Mouse (Mus musculus): ENCODE measurements at regions not wholly inside any gene's neighbourhood (a gene's known extent, or its start where the extent isn't known, plus 50 kb on each side); places are given as distances from the start of the nearest gene placed in this dataset.

- H3K27ac ChIP-seq, result peak overlapping the region; percentile 32; the same call in 1 of the 2 replicates
- no peak overlapping the region for H3K4me3 ChIP-seq
- H3K36me3 ChIP-seq, result no peaks in the 10 kb centered on the region
- peaks cover 45% of the 10 kb centered on the region for H3K4me1 ChIP-seq
- H3K9me3 ChIP-seq (replicated peaks), result no peaks in the 10 kb centered on the region
- DNase-seq (ENCODE audit: low spot score), result no peak
- 0 out of 2 replicates have a peak, but pooled peaks cover 12% of the 10 kb centered on the region for H3K27me3 ChIP-seq (ENCODE audit: low read depth, poor library complexity, severe bottlenecking)
- 15% methylated on average over 5 of the region's 5 CpGs for WGBS
These were observed 169.5 kb downstream of the Fam43a start for GRCm38 (mm10) chr16:30769007-30769442.

DNA sequence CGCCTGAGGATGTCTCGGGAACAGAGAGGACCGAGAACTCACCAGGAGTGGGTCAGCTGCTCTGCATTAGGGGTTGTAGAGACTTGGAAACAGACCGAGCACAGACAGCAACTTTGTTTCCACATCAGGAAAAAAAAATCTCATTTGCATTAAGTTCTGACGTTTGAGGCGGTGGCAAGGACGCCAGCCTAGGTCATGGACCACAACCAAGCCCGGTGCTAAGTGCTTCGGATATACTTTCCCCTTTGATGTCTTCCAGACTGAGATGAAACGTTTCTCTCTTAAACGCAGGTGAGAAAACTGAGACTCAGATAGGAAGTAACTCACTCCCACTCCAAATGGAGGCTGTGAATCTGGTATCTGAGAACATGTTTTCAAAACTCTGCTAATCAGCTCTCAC is 169.9 kb downstream of the Fam43a start:
- H3K27ac ChIP-seq, result peak overlapping the region; percentile 32; the same call in 1 of the 2 replicates
- DNase-seq (ENCODE audit: low spot score), result no peak

GRCm38 (mm10) chr16:30772802-30773201 is 173.3 kb downstream of the Fam43a start:
- no peak for DNase-seq (ENCODE audit: low spot score)

More for the DNA sequence above, 169.9 kb downstream of the Fam43a start:
- peaks cover 45% of the 10 kb centered on the region for H3K4me1 ChIP-seq
- H3K36me3 ChIP-seq, result no peaks in the 10 kb centered on the region
- H3K9me3 ChIP-seq (replicated peaks), result no peaks in the 10 kb centered on the region
- 0 out of 2 replicates have a peak, but pooled peaks cover 12% of the 10 kb centered on the region for H3K27me3 ChIP-seq (ENCODE audit: low read depth, poor library complexity, severe bottlenecking)
- 16% methylated on average over 11 of the region's 11 CpGs for WGBS
- H3K4me3 ChIP-seq, result no peak overlapping the region

DNA sequence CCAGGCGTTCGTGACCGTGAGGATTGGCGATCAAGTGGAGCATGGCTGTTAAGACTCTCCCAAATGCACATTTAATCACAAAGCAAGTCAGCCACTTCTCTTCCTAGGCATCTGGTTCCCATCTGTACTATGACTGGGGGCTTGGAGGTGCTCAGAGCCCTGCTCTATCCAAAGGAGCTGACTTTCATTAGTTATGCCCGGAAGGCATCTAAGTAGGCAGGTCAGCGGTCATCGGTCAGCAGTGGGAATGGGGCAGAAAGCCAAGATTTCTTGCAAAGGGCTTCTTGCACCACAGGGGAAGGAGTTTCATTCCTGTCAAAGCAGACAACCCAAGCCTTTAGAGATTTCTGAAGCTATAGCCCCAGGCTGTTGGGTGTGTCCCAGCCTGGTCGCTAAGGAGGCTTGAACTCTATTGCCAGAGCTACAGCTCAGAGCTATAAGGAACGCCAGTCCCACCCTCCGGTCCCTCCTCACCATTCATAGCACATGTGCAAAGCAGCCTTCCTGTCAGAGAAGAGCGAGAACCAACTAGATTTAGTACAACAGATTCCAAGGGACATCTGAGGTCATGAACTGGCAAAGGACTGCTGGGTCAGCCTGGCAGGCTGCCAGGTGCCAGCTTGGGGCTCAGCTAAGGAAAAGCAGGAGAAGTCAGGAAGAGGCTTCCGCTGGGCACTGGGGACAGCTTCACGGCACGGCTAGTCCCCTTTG is 175.6 kb downstream of the Fam43a start:
- Histone ChIP-seq H3K36me3 (no peaks in the 10 kb centered on the region), H3K4me1 (peaks cover 60% of the 10 kb centered on the region), H3K9me3 (replicated peaks) (no peaks in the 10 kb centered on the region), H3K27ac (peak overlapping the region; percentile 74), H3K27me3 (ENCODE audit: low read depth, poor library complexity, severe bottlenecking) (peaks cover 9% of the 10 kb centered on the region; the same call in 1 of the 2 replicates), H3K4me3 (peak overlapping the region; percentile 10; the same call in 1 of the 2 replicates)
- WGBS, result 17% methylated on average over 14 of the region's 14 CpGs
- peak; percentile 74 for DNase-seq (ENCODE audit: low spot score)

More at GRCm38 (mm10) chr16:30772802-30773201, 173.3 kb downstream of the Fam43a start:
- WGBS, result 65% methylated on average over 3 of the region's 3 CpGs
- H3K4me3 ChIP-seq, result no peak overlapping the region
- peak overlapping the region; percentile 61 for H3K27ac ChIP-seq
- no peaks in the 10 kb centered on the region for H3K9me3 ChIP-seq (replicated peaks)
- no peaks in the 10 kb centered on the region for H3K36me3 ChIP-seq
- peaks cover 62% of the 10 kb centered on the region for H3K4me1 ChIP-seq
- peaks cover 17% of the 10 kb centered on the region; the same call in 1 of the 2 replicates for H3K27me3 ChIP-seq (ENCODE audit: low read depth, poor library complexity, severe bottlenecking)

DNA sequence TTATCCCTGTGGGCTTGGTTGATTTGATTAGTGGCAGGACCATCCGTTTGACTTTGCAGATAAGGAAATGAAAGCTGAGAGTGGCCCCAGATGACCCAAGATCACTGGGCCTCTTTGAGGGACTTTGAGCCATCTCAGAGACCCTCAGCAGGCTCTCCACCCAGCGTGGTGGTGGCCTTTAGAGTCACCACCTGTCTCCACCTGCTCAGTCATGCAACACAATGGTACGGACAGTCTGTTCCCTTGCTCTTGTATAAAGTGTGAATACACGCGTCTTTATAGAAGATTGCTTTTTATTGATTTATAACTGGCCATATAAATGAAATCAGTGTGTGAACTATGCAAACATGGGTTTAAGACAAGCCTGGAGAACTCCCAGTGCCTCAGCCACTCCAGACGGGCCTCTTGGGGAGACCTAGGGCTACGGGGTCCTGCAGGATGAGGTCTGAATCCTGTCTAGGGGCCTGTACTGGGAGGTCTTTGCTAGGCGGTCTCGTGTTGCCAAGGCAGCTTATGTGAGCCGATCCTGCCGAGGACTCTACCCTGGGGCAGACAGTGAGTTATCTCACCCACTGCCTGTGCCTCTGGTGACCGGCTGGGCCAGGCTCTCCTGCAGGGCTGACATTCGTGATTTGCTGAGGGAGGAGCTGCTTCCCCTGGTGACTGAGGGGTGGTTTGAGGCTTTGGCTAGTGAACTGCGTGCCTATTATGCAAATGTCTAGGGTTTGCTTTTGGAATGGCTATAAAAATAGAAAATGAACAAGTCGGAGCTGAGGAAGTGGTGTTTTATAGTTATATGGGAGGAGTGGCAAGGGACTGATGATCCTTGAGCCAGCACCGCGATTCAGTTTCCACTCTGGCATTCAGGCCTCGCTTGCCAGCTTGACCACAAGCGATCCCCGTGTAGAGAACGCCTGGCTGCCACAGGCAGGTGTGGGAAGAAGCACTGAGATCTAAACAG is 176.5 kb downstream of the Fam43a start:
- 48% methylated on average over 21 of the region's 21 CpGs for WGBS
- peaks cover 9% of the 10 kb centered on the region; the same call in 1 of the 2 replicates for H3K27me3 ChIP-seq (ENCODE audit: low read depth, poor library complexity, severe bottlenecking)
- H3K4me3 ChIP-seq, result peak overlapping the region; percentile 10; the same call in 1 of the 2 replicates
- peaks cover 60% of the 10 kb centered on the region for H3K4me1 ChIP-seq
- DNase-seq (ENCODE audit: low spot score), result peak; percentile 41
- H3K36me3 ChIP-seq, result no peaks in the 10 kb centered on the region
- H3K9me3 ChIP-seq (replicated peaks), result no peaks in the 10 kb centered on the region
- peak overlapping the region; percentile 74 for H3K27ac ChIP-seq

GRCm38 (mm10) chr16:30777416-30777815 is 177.9 kb downstream of the Fam43a start:
- peaks cover 9% of the 10 kb centered on the region; the same call in 1 of the 2 replicates for H3K27me3 ChIP-seq (ENCODE audit: low read depth, poor library complexity, severe bottlenecking)
- H3K36me3 ChIP-seq, result no peaks in the 10 kb centered on the region
- no peak for DNase-seq (ENCODE audit: low spot score)
- no peaks in the 10 kb centered on the region for H3K9me3 ChIP-seq (replicated peaks)
- no peak overlapping the region for H3K4me3 ChIP-seq
- H3K4me1 ChIP-seq, result peaks cover 54% of the 10 kb centered on the region
- no peak overlapping the region for H3K27ac ChIP-seq
- WGBS, result 91% methylated on average over 6 of the region's 6 CpGs

GRCm38 (mm10) chr16:30778078-30778477 is 178.6 kb downstream of the Fam43a start:
- Histone ChIP-seq H3K27me3 (ENCODE audit: low read depth, poor library complexity, severe bottlenecking) (peaks cover 8% of the 10 kb centered on the region; the same call in 1 of the 2 replicates), H3K4me1 (peaks cover 48% of the 10 kb centered on the region), H3K4me3 (no peak overlapping the region), H3K27ac (no peak overlapping the region), H3K9me3 (replicated peaks) (no peaks in the 10 kb centered on the region), H3K36me3 (no peaks in the 10 kb centered on the region)
- 70% methylated on average over 7 of the region's 7 CpGs for WGBS
- no peak for DNase-seq (ENCODE audit: low spot score)

DNA sequence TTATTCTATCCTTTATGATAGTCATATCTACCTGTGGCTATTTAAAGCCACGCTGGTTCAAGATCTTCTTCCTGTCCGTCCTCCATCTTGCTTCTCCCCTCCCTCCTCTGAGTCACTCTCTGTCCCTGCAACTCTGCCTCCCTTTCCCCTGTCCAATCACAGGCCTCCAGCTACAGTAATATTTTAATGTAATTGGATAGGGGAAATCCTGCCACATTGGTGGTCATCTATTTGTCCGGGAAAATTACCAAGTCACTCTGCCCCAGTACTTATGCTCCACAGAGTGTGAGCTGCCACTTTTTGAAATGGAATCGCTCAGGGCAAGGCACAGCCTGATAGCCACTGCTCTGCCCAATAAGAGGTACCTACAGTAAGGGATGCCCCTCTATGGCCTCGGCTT is 179.4 kb downstream of the Fam43a start:
- no peak overlapping the region for H3K4me3 ChIP-seq
- no peaks in the 10 kb centered on the region for H3K36me3 ChIP-seq
- H3K27ac ChIP-seq, result no peak overlapping the region
- 84% methylated on average over 5 of the region's 5 CpGs for WGBS
- no peaks in the 10 kb centered on the region for H3K9me3 ChIP-seq (replicated peaks)
- H3K27me3 ChIP-seq (ENCODE audit: low read depth, poor library complexity, severe bottlenecking), result peaks cover 5% of the 10 kb centered on the region; the same call in 1 of the 2 replicates
- DNase-seq (ENCODE audit: low spot score), result no peak
- H3K4me1 ChIP-seq, result peaks cover 39% of the 10 kb centered on the region

GRCm38 (mm10) chr16:30784261-30784660 is 184.7 kb downstream of the Fam43a start:
- Histone ChIP-seq H3K4me3 (no peak overlapping the region), H3K27ac (no peak overlapping the region), H3K36me3 (no peaks in the 10 kb centered on the region), H3K4me1 (peaks cover 12% of the 10 kb centered on the region), H3K9me3 (replicated peaks) (no peaks in the 10 kb centered on the region), H3K27me3 (ENCODE audit: low read depth, poor library complexity, severe bottlenecking) (no peaks in the 10 kb centered on the region)
- no peak for DNase-seq (ENCODE audit: low spot score)
- WGBS, result 94% methylated on average over 5 of the region's 5 CpGs

DNA sequence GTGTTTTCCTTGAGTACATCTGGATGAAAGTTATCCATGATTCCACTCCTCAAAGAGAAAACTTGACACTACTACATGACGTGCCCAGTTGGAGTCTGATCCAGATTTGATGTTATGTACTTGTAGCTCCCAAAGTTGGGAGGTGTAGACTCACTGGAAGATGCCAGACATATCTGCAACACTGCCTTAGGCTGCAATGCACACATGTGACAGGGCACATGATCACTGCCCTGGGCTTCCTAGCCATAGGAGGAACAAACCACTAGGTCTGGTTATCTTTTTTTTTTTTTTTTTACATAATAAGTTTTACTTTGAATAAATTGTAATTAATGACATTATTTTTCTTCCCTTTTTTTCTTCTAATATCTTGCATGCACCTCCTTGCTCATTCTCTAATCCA is 185.4 kb downstream of the Fam43a start:
- WGBS, result 87% methylated on average over 1 of the region's 1 CpGs
- Histone ChIP-seq H3K27ac (no peak overlapping the region), H3K9me3 (replicated peaks) (no peaks in the 10 kb centered on the region), H3K27me3 (ENCODE audit: low read depth, poor library complexity, severe bottlenecking) (no peaks in the 10 kb centered on the region), H3K36me3 (no peaks in the 10 kb centered on the region), H3K4me1 (peaks cover 19% of the 10 kb centered on the region), H3K4me3 (no peak overlapping the region)
- DNase-seq (ENCODE audit: low spot score), result no peak

GRCm38 (mm10) chr16:30786060-30786459 is 186.5 kb downstream of the Fam43a start:
- Histone ChIP-seq H3K27ac (no peak overlapping the region), H3K9me3 (replicated peaks) (no peaks in the 10 kb centered on the region), H3K27me3 (ENCODE audit: low read depth, poor library complexity, severe bottlenecking) (no peaks in the 10 kb centered on the region), H3K4me1 (peaks cover 30% of the 10 kb centered on the region), H3K36me3 (no peaks in the 10 kb centered on the region), H3K4me3 (no peak overlapping the region)
- WGBS, result 96% methylated on average over 3 of the region's 3 CpGs
- DNase-seq (ENCODE audit: low spot score), result no peak

DNA sequence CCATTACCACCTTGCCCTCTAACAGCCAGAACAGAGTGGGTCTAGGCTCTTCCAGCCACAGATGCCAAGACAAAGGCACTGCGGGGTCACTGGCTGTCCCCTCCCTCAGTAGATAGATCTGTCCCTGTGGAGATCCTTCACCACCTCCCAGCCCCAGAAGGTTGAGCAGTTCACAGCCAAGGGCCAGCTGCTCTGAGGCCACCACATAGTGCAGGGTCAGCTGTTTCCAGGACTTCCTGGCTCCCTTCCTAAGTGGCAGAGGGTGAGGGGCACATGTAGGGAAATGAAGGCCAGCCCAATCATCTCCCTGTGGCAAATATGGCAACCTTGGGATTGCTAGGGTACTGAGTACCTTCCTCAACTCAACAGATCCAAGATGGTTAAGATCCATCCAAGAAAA is 187.8 kb downstream of the Fam43a start:
- H3K36me3 ChIP-seq, result no peaks in the 10 kb centered on the region
- H3K4me1 ChIP-seq, result peaks cover 35% of the 10 kb centered on the region
- H3K4me3 ChIP-seq, result no peak overlapping the region
- no peaks in the 10 kb centered on the region for H3K9me3 ChIP-seq (replicated peaks)
- H3K27me3 ChIP-seq (ENCODE audit: low read depth, poor library complexity, severe bottlenecking), result no peaks in the 10 kb centered on the region
- H3K27ac ChIP-seq, result no peak overlapping the region
- DNase-seq (ENCODE audit: low spot score), result no peak
- WGBS, result 85% methylated on average over 1 of the region's 1 CpGs

All from limb, embryonic 10.5 days (tissue).